Mouse (Mus musculus): ENCODE measurements around the gene Mrnip.
A peak's percentile ranks its signal among the peaks of the same experiment; 100 is the strongest.

Mrnip gene

DNA sequence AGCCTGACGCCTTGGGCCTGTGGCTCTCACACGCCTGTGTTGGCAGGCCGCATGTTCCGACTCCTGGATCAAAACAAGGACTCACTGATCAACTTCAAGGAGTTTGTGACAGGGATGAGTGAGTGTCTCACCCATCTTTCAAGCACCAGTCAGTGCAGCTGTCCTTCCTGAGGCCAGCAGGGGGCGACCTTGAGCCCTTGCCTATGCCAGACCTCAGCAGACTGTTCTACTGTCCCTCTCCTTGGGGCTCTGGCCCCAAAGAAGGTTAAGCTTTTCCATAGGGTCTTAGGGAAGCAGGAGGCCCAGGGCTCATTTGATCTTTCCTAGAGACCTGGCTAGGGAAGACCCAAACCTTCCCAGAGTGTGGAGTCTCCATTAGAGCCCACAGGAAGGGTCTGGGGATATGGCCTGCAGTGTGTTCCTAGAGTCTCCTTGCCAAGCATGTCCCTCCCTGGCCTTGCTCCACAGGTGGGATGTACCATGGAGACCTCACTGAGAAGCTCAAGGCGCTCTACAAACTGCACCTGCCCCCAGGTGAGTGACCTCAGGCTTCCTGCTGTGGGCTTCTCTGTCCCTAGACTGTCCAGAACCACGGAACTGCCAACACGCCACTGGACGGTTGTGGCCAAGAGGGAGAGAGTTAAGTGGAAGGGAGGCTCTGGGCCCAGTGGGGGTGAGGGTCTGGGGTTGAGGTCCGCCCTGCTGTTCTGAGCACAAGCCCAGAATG, 12.5 kb upstream of the Mrnip start:
- peak; percentile 41 to 46 for DNase-seq

DNA sequence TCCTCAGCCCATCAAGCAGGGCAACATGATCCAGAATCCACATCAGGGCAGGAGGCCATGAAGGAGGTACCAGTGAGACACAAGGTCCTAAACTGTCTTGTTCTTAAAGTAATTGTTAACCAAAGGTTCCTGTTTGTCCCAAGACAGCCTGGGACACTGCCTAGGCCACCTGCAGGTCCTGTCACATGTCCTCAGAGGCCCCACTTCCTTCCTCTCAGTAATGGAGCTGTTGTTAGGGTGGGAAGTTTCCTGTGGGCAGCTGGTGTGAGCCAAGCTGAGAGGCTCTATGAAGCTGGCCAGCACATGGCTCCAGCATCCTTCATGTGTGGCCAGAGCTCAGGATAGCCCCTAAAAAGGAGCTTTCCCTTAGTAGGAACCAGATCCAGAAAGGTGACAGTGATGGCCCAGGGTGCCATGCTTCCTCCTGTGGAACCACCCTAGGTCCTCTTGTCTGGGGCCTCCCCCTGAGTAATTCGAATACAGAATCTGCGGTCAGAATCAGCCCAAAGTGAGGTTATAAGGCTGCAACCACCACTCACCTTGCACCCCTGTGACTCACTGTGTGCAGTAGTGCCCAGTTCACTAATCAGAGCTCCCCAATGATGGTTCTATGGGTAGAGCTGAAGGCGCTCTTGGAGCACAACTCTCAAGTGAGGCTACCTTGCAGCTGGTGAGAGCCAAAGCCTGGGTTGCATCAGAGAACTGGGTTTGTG, 11.8 kb upstream of the Mrnip start:
- no peak for DNase-seq

DNA sequence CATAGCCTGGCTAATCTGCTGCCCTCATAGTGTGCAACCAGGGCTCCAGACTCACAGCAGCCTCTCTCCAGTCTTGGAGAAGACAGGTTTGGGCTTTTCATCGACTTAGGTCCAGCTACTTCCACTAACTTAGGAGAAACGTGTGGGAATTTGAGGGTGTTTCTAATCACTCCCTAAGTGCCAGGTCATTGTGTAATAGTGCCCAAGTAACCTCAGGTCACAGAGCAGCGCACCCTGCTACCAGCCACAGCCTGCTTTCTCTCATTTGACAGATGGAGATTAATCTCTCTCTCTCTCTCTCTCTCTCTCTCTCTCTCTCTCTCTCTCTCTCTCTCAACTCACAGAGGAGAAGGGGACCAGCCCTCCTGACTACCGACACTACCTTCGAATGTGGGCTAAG, 5.9 kb upstream of the Mrnip start:
- no peak for DNase-seq

DNA sequence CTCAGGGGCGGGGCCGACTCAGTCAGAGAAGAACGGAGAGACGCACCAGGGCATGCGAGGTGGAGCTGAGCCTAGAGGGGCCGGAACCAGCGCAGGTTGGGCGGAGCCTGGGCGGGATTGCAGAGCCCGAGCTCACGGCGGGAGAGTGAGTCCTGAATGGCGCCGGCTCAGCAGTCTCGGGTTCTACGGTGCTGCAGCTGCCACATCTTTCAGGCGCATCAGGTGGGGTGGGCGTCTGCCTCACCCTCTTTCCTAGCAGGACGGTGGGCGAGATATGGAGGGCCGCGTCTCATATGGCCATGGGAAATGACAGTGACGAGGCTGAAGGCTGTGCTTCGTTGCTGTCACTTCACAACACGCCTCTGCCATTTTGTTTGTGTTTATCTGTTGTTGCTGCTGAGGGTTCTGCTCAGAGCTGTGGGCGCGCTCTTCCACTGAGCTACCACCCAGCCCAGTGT, 515 bp downstream of the Mrnip start:
- DNase-seq, result peak; percentile 98 to 99

DNA sequence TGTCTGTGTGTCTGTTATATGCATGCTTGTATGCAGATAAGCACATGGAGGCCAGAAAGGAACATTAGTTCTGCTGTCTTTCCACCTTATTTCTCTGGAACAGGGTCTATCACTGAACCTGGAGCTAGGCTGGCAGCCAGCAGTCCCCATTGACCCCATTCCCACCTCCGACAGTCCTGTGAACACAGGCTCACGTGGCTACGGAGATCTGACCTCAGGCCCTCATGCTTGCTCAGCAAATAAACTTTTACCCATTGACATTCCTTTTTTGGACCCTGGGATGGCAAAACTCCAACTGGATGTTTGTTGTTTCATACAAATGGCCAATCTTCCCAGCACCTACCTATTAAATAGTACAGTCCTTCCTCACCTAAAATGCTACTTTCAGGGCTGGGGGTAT, 2.1 kb downstream of the Mrnip start:
- peak; percentile 38 to 53 for DNase-seq

DNA sequence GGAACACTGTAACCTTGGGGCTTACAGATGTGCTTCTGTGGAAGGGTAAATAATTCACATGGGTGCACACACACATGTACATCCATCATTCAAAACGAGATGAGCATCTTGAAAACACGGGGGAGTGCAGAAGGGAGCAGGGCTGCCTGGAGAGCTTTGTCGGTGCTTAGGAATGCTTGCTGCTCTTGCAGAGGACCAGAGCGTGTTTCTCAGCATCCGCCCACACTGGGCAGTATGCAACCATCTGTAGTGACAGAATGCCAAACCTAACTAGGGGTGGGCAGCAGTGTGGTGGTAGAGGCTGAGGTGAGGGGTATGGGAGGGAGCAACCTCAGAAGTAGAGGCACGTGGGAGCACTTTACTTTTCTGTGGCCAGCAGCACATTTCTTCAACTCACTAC, 2.9 kb downstream of the Mrnip start:
- DNase-seq, result no peak

DNA sequence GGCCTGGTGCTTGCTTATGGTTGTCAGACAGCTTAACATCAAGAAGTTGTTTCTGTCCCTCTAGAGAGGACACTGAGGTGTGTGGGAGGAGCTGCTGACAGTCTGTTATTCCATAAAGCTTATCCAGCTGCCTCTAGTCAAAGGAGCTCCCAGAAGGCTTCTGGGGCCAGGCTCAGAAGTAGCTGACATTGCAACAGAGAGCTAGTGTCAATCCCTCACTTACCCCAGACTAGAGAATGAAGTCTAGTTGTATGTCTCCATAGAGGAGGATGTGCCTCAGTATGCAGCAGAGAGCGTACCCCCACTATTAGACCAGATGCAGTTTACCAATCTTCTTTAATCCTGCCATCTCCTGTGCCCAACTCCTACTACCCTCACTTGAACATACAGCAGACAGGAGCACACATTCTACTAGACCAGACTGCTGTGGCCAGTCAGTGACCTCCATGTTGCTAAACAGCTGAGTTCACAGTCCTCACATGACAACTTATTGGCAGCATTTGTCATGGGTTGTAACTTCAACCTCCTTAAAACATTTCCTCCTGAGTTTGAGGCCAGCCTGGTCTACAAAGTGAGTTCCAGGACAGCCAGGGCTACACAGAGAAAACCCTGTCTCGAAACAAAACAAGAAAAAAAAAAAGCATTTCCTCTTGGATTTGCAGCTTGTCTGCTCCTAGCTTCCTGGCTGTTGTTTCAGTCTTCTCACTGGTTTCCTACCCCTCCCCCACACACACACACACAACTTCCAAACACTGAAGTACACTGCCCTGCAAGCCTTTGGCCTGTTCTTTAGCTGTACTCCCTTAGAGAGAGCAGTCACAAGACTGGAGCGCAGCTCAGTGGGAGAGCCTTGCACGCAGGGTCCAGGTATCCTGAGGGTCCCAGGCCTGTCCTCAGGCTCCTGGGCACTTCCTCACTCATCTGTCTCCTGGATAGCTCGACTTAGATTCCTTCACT, 4.6 kb downstream of the Mrnip start:
- DNase-seq, result no peak

DNA sequence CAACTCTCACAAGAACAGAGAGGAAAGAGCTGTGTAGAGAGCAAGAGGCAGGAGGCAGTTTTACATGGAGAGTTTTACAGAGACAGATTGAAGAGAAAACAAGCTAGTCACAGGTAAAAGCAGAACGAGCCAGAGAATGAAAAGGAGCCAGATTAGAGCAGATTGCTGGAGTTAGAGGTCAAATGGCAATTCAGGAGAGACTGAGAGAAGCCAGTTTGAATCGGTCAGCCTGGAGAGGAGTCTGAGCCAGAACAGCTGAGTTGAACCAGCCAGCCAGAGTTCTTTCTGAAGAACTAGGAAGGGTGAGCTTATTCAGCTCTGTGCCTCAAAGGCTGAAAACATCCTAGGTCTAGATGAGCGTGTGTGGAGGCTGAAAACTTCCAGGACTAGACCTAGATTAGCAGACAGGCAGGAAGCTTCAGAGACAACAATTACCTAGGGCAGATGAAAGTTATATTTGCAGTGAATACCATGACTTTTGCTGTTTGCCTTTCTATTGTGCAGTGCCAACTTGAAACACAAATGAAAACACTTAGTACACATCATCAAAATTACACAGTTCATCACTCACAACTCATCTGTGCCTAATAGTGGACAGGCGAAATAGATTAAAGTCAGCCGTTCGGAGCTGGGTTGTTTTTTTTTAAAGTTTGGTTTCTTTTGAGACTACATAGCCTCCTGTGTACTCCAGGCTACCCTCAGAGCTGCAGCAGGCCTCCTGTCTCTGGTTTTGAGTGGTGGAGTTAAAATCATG, 6.4 kb downstream of the Mrnip start:
- no peak for DNase-seq

DNA sequence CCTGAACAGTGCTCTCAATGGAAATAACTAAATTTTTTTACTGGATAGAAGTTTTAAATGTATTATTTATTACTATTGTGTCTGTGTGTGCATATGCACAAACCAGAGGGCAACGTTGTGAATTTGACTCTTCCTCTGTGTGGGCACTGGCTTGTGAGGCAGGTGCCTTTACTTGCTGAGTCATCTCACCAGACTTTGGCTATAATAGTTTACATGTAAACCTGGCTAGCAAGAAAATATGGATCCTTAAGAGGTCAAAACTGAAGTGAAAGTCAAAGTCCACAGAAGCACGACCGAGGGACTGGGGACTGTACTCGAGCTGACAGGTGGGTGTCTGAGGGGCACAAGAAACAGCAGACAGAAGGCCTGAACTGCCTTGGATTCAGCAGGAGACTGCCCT, 8.5 kb downstream of the Mrnip start:
- DNase-seq, result no peak

DNA sequence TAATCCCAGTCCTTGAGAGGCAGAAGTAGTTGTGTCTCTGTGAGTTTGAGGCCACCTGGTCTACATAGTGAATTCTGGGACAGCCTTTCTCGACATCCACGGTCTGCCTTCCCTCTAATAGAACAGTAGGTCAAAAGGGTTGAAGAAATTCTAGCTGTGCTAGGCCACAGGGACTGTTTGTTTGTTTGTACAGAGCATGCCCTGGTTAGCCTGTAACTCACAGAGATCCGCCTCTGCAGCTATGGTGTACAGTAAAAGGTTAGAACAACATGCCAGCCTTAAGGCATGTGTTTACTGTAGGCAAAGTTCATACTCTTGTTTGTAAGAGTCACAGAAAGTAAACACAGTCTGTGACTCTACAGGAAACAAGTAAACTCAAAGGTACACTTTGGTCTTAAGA, 10.5 kb downstream of the Mrnip start:
- DNase-seq, result no peak

DNA sequence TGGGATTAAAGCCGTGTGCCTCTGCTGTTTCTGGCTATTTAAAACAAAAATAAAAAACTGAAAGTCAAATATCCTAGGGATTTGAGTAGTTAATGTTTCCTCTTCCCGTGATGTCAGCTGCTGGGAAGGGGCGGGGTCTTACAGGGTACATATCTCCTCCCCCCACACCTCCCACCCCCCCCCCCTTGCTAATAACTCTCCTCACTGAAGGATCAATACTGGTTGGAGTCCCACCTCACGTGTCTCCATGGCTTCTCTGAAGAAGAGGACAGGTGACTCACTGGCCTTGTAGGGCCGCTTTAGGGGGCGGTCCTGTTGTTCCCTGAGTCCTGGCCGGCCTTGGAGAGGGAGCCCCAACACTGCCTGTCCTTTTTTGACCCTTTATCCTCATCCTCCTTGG, 14.4 kb downstream of the Mrnip start:
- DNase-seq, result no peak

DNA sequence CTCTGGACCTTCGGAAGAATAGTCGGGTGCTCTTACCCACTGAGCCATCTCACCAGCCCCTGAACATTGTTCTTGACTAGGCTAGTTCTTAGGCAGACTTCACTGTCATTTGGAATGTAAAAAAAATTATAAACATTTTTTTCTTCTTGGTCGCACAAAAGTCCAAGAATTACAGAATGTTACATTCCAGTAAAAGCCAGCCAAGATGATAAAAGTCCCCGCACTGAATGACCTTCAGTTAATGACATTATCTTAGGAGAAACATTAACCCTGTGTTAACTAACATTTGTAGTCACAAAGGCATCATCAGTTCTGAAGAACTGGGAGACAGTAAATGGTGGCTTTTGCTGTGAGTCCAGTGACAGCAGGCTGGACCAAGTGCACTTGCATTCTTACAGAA, 16.1 kb downstream of the Mrnip start:
- no peak for DNase-seq

DNA sequence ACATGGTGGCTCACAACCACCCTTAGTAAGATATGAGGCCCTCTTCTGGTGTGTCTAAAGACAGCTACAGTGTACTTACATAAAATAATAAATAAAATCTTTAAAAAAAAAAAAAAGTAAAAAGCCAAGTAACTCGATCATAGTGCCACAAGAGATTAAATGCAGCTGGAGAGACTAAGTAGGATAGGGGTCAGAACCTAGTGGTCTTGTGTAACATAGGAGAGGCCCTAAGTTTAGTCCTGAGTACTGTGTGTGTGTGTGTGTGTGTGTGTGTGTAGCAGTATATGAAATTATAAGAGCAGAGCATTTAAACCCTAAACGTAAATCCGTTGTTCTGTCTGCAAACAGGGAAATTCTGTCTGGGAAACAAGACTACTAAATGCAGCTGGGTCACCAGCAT, 18.0 kb downstream of the Mrnip start:
- no peak for DNase-seq

DNA sequence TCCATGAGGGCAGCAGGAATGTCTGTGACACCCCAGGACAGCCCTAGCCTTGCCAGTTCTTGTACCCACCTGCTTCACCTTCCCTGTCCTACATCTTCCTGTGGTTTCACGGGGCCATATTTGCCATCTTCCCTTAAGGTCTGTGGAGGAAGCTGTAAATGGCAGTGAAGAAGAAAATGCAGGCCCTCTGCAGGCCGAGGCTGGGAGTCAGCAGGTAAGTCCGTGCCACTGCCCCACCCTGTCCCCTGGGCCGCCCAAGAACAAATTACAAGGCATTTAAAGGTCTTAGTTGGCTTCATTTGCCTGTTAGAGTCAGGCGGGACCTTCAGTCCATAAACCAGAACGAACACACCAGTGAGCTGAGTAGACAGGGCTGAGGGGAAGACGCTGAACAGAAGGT, 19.8 kb downstream of the Mrnip start:
- no peak for DNase-seq

DNA sequence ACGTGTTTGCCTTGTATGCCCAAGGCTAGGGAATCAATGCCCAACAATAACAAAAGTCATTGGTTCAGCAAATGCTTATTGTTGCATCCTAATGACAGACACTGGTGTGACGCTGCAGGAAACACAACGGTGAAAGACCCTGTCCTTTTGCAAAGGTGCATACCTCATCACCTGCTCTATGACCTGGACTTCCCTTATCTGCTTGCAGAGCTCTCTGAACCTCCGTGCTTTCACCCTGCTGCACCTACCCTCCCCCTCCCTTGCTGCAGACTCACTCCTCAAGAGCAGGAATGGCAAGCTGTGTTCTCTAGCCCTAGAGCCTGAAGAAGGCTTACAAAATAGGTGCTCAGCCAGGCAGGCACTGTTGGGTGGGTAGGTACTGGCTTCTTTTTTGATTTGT, 20.5 kb downstream of the Mrnip start:
- DNase-seq, result no peak

DNA sequence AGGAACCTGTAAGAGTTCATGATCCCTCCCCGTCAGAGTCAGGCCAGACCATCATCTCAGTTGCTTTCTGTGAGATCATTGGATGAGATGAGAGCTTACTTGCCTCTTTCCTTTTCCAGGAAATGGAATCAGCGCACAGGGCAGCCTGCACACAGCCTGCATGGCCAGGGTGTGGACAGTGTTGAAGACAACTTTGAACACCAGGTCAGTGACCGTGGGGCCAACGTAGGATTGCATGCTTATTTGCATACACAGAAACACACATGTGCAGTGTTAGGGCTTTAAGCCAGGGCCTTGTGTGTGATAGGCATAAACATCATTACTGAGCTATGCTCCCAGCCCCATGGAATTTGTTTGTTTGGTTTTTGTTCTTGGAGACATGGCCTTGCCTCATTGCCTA, 23.3 kb downstream of the Mrnip start:
- DNase-seq, result no peak

DNA sequence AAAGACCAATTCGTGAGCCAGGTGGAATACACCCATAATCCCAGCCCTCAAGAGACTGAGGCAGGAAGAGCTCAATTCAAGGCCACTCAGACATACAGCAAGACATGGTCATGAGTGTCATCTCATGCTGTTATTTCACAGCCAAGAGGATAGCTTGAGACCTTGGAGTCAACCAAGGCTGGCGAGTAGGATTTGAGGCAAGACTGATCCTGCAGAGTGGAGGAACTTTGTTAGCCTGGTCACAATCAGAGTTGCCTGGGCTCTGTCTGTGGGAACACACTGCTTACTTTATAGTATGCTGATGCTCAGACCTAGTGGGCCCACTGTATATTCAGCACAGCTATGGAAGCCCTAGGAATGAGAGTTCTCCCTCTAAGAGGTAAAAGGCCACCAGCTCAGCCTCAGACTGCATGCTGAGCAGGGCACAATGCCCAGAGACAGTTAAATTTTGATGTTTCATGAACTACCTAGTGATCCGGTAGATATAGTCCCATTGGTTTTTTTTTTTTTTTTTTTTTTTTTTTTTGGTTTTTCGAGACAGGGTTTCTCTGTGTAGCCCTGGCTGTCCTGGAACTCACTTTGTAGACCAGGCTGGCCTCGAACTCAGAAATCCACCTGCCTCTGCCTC, 24.1 kb downstream of the Mrnip start:
- DNase-seq, result no peak

DNA sequence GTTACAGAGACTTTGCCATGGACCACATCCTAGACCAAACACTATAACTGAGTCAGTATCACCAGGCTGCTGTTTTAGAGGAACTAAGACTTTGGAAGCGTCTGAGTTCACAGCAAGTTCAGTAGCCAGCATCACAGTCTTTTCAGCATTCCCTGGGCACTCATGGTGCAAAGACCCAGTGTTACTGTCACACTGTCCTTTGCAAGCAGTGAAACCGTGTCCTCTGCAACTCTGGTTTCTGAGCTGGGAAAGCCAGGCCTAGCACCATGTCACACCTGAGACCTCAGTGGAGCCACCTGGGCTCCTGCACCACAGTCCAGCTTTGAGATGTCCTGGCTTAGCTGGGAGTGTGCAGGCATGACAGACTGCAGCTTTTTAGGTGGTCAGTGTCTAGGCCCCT, 24.7 kb downstream of the Mrnip start:
- no peak for DNase-seq

DNA sequence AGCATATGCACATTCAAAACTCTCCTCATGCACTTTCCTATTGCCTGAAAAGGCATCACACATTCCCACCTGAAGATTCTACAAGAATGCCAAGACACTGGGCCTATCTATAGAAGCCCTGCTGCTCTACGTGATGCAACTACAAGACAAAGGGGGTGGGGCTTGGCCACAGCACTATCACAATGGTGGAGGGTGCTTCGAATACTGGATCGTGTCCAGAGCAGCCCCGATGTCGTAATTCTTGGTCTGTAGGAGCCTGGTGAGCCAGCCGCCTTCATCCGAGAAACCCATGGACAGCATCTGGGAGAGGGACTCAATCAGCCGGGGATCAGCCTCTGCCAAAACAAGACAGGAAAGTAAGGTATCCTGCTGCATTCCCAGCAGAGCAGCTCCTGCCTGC, 26.4 kb downstream of the Mrnip start:
- DNase-seq, result peak; percentile 55 to 60

DNA sequence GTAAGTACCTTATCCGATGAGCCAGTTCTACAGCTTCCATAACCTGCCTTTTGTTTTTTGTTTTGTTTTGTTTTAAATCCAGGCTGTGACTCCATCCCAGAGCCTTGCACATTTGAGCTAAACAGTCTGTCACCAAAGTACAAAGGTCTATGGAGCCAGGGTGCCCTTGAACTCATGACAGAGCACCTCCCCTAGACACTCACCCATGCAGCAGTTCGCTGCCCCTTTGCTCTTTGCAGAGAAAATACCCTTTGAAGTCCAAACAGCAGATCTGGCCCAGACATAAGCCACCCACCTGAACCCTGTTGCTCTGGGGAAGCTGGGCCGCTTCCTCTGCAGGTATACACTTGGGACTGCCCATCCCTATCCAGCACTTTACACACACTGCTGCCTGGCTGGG, 27.3 kb downstream of the Mrnip start:
- DNase-seq, result no peak

DNA sequence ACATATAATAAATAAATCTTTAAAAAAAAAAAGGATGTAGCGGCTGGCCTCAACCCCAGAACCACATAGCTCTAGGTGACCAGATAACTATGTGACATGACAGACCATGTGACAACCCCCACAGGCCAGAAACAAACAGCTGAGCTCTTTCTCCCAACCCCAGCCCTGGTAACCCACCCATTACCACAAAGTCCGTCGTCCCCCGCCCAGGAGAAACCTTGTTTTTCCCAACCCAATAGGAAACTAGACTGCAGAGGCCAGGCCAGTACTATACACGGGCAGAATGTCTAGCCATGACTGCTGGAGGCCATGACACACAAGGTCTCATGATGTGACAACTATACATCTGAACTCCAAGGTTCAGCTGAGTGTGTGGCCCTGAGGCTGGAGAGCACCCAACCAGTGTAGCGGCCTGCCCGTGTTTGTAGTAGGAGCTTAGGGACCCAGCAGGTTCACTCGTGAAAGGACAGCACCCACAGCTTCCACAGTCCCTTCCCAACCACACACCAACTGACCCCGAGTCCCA, 29.1 kb downstream of the Mrnip start:
- DNase-seq, result no peak

DNA sequence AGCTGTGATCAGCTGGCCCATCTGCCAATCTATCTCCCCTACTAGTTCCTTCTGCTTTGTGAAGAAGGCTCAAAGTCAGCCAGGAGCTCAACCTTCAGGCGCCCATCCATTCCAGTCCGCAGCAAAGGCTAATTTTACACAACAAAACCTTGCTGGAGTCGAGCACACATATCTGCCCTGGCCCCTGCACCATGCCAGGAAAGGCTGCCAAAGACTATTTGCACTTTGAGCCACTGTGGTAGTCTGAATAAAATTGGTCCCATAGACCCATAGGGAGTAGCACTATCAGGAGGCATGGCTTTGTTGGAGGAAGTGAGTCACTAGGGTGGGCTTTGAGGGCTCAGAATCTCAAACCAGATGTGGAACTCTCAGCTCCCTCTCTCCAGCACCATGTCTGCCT, 31.2 kb downstream of the Mrnip start:
- no peak for DNase-seq

Measured in lung, adult 18-20 months (tissue).